Mouse (Mus musculus): ENCODE data around the gene Slc30a1. TPM values are rescaled to one million over a fixed set of nuclear protein-coding genes. Genes with fewer than 3 reads are reported as not detected.

Gene Slc30a1
- total RNA-seq (2021), result 10 to 100 TPM; 21.9 to 26.4 TPM
- long read RNA-seq, experiment 1, full-length matches to known transcripts, result 14 of 16 reads
- long read RNA-seq, experiment 1, partial matches to known transcripts, result 0 of 16 reads
- long read RNA-seq, experiment 1, other reads (novel, unspliced or antisense), result 2 of 16 reads
- long read RNA-seq, experiment 2, full-length matches to known transcripts, result 7 of 7 reads
- long read RNA-seq, experiment 2, partial matches to known transcripts, result 0 of 7 reads
- long read RNA-seq, experiment 2, other reads (novel, unspliced or antisense), result 0 of 7 reads

- intact Hi-C loops (cut with DNase I), result loop anchor here (1.0 to 5.0 kb wide), 3 partner anchors 72 to 444 kb away; partner anchors contain the start of gene Traf5
- DNase-seq, result peak; percentile 99
These were observed at the start of gene Slc30a1 for GRCm38 (mm10) chr1:191906571-191907430. Gene Slc30a1 (plus strand): TSS chr1:191906767.

DNA sequence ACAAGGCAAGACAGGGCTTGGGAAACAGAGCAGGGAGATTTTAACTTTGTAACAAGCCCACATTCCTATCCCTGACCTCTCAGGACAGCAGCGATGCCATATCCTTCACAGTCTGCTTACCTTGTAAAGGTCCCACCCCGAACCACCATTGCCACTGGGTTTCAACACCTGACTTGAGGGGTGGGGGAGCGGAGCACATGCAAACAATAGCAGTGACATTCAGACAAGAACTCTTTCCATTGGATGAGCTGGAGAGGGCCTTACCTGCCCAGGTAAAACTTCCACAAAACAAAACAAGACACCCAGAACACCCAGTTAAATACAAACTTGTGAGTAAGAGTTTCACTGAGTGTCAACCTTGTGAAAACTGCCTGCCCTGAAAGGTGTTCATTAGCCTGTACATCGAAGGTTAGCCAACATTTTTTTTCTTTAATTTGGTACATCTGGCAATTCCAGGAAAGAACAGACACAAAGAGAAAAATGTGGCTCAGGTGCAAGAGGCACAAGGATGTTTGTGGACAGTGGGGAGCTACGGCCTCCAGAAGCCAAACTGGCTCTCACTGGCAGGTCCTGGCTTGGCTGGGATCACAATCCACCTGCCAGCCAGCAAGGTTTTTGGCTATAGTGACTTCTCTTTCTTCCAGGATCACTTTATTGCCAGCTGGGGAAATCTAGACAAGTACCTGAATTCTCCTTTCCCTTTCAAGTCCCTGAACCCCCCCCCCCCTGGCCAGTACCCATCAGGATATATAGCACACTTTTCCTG, 49.5 kb upstream of the Slc30a1 start:
- DNase-seq, result no peak
- intact Hi-C loops (cut with DNase I), result no loop called here

- intact Hi-C loops (cut with DNase I), result no loop called here
- no peak for DNase-seq
These were observed 48.4 kb upstream of the Slc30a1 start for GRCm38 (mm10) chr1:191858136-191858535.

DNA sequence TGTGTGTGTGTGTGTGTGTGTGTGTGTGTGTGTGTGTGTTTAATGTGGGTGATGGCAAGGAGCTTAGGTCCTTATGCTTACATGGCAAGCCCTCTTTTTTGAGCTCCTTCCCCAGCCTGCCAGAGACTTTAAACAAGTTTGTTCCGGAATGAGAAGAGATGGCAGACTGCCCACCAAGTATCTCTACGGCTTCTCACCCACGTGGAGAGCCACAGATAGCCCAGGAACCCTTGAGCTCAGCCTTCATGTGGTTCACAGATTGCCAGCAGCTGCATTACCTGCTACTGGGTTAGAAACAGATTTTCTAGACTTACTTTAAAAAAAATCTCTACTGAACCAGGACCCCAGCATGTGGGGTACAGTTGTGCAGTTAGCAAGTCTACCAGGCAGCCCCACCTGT, 46.7 kb upstream of the Slc30a1 start:
- no peak for DNase-seq
- intact Hi-C loops (cut with DNase I), result no loop called here

GRCm38 (mm10) chr1:191861247-191861646, 45.3 kb upstream of the Slc30a1 start:
- DNase-seq, result no peak
- intact Hi-C loops (cut with DNase I), result no loop called here

- DNase-seq, result no peak
- intact Hi-C loops (cut with DNase I), result no loop called here
These were observed 42.6 kb upstream of the Slc30a1 start for GRCm38 (mm10) chr1:191863833-191864550.

DNA sequence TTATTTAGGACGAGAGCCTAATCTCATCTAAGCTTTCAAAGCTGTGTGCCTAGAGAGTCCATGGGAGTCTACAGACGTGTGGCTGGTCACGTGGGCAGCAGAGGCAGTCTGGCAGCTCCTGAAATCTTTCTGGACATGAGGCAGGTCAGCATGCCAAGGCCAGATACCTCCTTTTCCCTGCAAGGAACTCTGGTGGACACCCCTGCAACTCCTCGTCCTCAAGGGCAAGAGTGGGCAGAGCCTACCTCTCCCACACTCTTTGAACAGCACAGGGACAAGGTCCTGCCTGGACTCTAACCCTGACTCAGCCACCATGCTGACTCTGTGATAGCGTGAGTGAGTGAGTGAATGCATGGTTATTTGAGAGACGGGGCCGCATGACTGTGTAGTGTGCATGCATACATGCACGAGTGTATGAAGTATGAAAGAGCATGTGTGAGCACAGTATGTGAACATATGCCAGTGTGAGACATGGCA, 42.0 kb upstream of the Slc30a1 start:
- intact Hi-C loops (cut with DNase I), result no loop called here

GRCm38 (mm10) chr1:191872076-191872710, 34.4 kb upstream of the Slc30a1 start:
- DNase-seq, result no peak
- intact Hi-C loops (cut with DNase I), result no loop called here

More for the DNA sequence above, 42.0 kb upstream of the Slc30a1 start:
- DNase-seq, result no peak

- DNase-seq, result peak in 1 of 2 experiments; percentile 16
- intact Hi-C loops (cut with DNase I), result no loop called here
These were observed 31.6 kb upstream of the Slc30a1 start for GRCm38 (mm10) chr1:191875006-191875405.

DNA sequence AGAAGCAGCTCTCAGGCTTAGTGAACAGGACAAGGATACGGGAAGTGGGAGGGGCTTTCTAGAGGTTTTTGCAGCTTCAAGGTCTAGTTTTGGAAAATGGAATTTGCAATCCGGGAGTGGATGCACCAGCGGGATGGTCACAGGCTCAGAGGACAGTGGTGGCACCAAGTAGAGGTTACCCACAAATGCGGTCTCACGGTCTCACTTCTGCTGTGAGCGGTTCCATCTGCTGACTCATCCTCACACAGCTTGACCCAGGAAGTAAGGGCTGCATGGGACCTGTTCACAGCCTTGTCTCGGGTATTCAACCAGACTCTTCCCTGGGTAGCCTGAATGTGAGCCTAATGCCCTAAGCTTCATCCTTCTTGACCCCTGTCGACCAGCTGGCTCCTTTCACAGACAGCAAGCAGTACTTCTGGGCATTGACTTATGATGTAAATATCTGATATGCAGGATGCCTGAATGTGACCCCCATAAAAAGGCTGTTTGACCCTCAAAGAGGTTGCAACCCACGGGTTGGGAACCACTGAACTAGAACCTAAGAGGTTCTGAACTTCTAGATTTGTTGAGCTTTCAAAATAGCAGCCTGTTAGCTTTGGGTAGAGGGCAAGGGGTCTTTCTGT, 30.8 kb upstream of the Slc30a1 start:
- DNase-seq, result no peak
- intact Hi-C loops (cut with DNase I), result no loop called here

- no peak for DNase-seq
- intact Hi-C loops (cut with DNase I), result no loop called here
These were observed 28.9 kb upstream of the Slc30a1 start for GRCm38 (mm10) chr1:191877681-191878080.

DNA sequence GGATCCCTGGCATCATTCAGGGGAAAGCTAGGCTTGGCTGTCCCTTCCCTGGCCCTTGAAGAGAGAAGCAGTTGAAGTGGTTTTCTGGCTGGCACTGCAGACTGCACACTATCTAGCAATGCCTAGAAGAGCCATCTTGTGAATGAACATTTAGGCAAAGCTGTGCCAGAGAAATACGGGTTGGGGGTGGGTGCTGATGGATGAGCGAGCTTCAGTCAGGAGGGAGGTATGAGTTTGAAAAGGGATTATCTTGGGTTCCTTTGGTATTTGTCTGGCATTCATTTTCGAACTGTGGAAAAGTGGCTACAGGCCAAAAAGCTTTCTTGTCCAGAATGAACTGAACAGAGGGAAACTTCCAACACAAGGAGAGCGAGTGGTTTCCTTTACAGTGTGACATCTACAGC, 28.0 kb upstream of the Slc30a1 start:
- DNase-seq, result peak in 1 of 2 experiments; percentile 47
- intact Hi-C loops (cut with DNase I), result no loop called here

GRCm38 (mm10) chr1:191880247-191880646, 26.3 kb upstream of the Slc30a1 start:
- no peak for DNase-seq
- intact Hi-C loops (cut with DNase I), result no loop called here

DNA sequence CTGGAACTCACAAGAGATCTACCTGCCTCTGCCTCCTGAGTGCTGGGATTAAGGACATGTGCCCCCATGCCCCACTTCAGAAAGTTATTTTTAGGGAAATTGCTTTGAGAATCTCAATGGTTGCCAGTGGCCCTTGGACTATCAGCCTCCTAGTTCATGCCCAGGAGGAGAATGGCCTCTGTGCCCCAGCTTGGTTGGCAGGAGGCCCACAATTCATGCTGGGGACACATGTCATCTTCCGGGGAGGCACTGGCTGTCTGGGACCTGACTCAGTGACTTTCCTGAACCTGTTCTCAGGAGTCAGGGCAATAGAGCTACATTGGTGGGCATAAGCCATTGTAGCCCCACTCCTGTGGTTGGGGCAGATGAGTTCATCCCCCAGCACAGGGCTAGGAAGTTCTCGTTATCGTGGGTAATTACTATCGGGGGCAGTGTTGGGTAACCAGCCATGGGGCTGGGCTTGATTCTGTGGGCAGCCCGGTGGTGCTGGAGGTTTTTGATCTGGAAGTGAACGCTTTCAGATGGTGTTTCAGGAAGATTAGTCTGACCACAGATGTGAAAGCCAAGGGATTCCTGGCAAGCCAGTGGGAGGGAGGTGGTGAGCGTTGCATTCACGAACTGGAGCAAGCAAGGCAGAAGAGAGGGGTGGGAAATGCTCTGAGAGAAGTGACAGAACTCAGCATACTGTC, 25.5 kb upstream of the Slc30a1 start:
- peak in 1 of 2 experiments; percentile 24 for DNase-seq
- intact Hi-C loops (cut with DNase I), result no loop called here

DNA sequence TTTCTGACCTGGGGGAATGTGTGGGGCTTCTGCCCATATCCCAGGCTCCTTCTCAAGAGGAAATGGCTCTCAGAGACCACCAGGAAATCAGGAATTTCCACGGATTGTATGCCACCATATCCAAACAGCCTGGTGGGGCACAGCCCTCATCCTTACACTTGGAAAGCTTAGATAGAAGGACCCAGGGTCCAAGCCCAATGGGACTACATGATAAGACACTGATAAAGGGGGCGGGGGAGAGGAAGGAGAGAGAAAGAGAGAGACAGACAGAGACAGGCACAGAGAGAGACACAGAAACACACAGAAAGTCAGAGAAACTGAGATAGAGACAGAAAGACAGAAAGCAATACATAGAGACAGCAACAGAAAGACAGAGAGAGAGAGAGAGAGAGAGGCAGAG, 24.9 kb upstream of the Slc30a1 start:
- intact Hi-C loops (cut with DNase I), result no loop called here
- DNase-seq, result no peak

GRCm38 (mm10) chr1:191882474-191883206, 23.9 kb upstream of the Slc30a1 start:
- intact Hi-C loops (cut with DNase I), result no loop called here
- DNase-seq, result no peak

DNA sequence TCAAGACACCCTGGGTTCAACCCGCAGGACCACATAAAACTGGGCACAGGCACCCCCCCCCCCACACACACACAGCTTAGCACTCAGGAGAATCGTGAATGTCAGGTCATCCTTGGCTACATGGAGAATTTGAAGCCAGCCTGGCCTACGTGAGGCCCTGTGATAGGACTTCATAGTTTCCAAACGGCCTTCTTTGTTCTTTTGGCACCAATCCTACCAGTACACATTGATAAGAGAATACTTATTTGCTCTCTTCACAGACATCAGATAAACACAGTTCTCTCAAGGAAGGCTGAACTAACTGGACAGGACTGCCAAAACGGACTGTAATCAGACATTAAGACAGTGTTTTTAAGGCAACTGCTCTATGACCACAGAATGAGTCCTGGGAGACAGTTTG, 22.9 kb upstream of the Slc30a1 start:
- intact Hi-C loops (cut with DNase I), result no loop called here
- DNase-seq, result no peak

- no peak for DNase-seq
- intact Hi-C loops (cut with DNase I), result no loop called here
These were observed 14.7 kb upstream of the Slc30a1 start for GRCm38 (mm10) chr1:191891912-191892311.

Measured in heart, postnatal 14 days (tissue).